Mouse (Mus musculus): ENCODE measurements around the gene Lrig2.

DNA sequence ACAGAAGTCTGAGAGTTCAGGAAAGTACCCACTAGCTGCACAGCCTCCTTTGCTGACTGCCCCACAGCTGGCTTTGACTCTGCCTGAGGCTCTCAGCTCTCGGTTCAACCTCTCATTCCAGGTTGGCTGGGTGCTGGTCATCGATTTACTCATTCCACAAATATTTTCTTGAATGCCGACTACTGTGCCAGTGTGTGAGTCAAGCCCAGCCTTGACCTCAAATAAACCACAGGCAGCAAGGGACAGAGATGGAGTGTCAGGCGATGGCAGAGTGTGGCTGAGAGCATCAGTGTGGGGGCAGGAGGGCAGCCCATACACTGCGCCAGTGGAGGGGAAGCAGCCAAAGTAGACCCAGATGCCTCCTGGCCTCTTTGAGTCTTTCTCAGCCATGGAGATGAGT, 151.4 kb downstream of the Lrig2 start:
- TF ChIP-seq CTCF (IDR thresholded peaks at IDR 0.05; ENCODE audit: low read depth) (no peak), EP300 (IDR thresholded peaks at IDR 0.05; ENCODE audit: low read depth) (peak; percentile 43; the same call in 1 of the 2 replicates)

All from liver, postnatal 0 days (tissue).